8 mouse cellular contexts compared by ENCODE assay signal in genomic region chr19:3324931-3325711, GRCm38 (mm10). TPM values are rescaled to one million over a fixed set of nuclear protein-coding genes. Genes with fewer than 3 reads are reported as not detected.
A peak's percentile ranks its signal among the peaks of the same experiment; 100 is the strongest.
DNase-seq lines count a peak whose midpoint lies in the region; ATAC-seq and TF ChIP-seq lines count a peak whose summit lies in the region.

No protein-coding gene starts in this region.

- TF ChIP-seq POLR2A in bone marrow macrophage, adult 2 months (IDR thresholded peaks at IDR 0.05; ENCODE audit: borderline replicate concordance, low read depth, low read length) = no peak

- H3K9me3 ChIP-seq in heart, embryonic 12.5 days (replicated peaks) = no peaks in the 10 kb centered on the region
- no peaks in the 10 kb centered on the region for H3K9me3 ChIP-seq in kidney, postnatal 0 days (replicated peaks; ENCODE audit: low read length)
- H3K9me3 ChIP-seq in liver, embryonic 14.5 days (ENCODE audit: control insufficient read depth, low read length) = no peaks in the 10 kb centered on the region
- no peaks in the 10 kb centered on the region for H3K9me3 ChIP-seq in stomach, embryonic 16.5 days (replicated peaks; ENCODE audit: control insufficient read depth, low read length)

- peak; percentile 62 for ATAC-seq in erythroblast, adult 5-6 weeks (replicated peaks; ENCODE audit: low FRiP score, poor library complexity, severe bottlenecking)
- ATAC-seq in heart, embryonic 12.5 days (ENCODE audit: insufficient number of reproducible peaks, low FRiP score) = peak; percentile 82
- ATAC-seq in kidney, postnatal 0 days (replicated peaks; ENCODE audit: low FRiP score, low read depth) = peak; percentile 75
- ATAC-seq in liver, embryonic 14.5 days (ENCODE audit: insufficient read depth) = peak; percentile 57
- ATAC-seq in stomach, embryonic 16.5 days (ENCODE audit: insufficient read depth, low FRiP score) = peak; percentile 81

- no peak for TF ChIP-seq CTCF in bone marrow macrophage, adult 2 months (IDR thresholded peaks at IDR 0.05; ENCODE audit: low read depth, low read length)
- no peak for TF ChIP-seq CTCF in kidney, postnatal 0 days (IDR thresholded peaks at IDR 0.05; ENCODE audit: low read depth)
- TF ChIP-seq CTCF in liver, embryonic 14.5 days (IDR thresholded peaks at IDR 0.05; ENCODE audit: low read depth) = peak; percentile 1; the same call in 1 of the 2 replicates

- H3K36me3 ChIP-seq in heart, embryonic 12.5 days = no peaks in the 10 kb centered on the region
- H3K36me3 ChIP-seq in kidney, postnatal 0 days (ENCODE audit: insufficient read depth, low read length) = no peaks in the 10 kb centered on the region
- H3K36me3 ChIP-seq in liver, embryonic 14.5 days (replicated peaks; ENCODE audit: control insufficient read depth, insufficient read depth, low read depth) = no peaks in the 10 kb centered on the region
- no peaks in the 10 kb centered on the region for H3K36me3 ChIP-seq in stomach, embryonic 16.5 days (ENCODE audit: control insufficient read depth, insufficient read depth, low read length)

- WGBS in heart, embryonic 12.5 days = under 1% methylated on average over 59 of the region's 59 CpGs
- WGBS in kidney, postnatal 0 days = under 1% methylated on average over 59 of the region's 59 CpGs
- under 1% methylated on average over 59 of the region's 59 CpGs for WGBS in liver, embryonic 14.5 days (ENCODE audit: insufficient replicate concordance)
- under 1% methylated on average over 59 of the region's 59 CpGs for WGBS in stomach, embryonic 16.5 days

- peak overlapping the region; percentile 90 for H3K27ac ChIP-seq in bone marrow macrophage, adult 2 months (ENCODE audit: insufficient read depth, low read depth, low read length)
- peak overlapping the region; percentile 96 for H3K27ac ChIP-seq in heart, embryonic 12.5 days (ENCODE audit: poor library complexity, severe bottlenecking)
- H3K27ac ChIP-seq in kidney, postnatal 0 days = peak overlapping the region; percentile 88
- H3K27ac ChIP-seq in liver, embryonic 14.5 days = peak overlapping the region; percentile 70
- H3K27ac ChIP-seq in stomach, embryonic 16.5 days (ENCODE audit: low read length) = peak overlapping the region; percentile 94

- peak; percentile 95 for DNase-seq in CD4-positive helper T cell, adult 2 months (ENCODE audit: low read depth, low spot score)
- peak; percentile 95 for DNase-seq in kidney, postnatal 0 days (ENCODE audit: low spot score)
- peak; percentile 83 to 88 (median 85) for DNase-seq in liver, embryonic 14.5 days (ENCODE audit: low read depth in 3 of 3, low spot score in 3 of 3)
- peak; percentile 92 for DNase-seq in neural tube, embryonic 10.5 days (ENCODE audit: extremely low spot score, low spot score)

- peak overlapping the region; percentile 97 for H3K4me2 ChIP-seq in heart, embryonic 12.5 days
- peak overlapping the region; percentile 97 for H3K4me2 ChIP-seq in kidney, postnatal 0 days (ENCODE audit: low read length)
- H3K4me2 ChIP-seq in liver, embryonic 14.5 days (ENCODE audit: low read depth) = peak overlapping the region; percentile 94
- peak overlapping the region; percentile 99 for H3K4me2 ChIP-seq in stomach, embryonic 16.5 days (ENCODE audit: low read depth, low read length)

- H3K4me1 ChIP-seq in bone marrow macrophage, adult 2 months (ENCODE audit: control insufficient read depth, insufficient read depth, low read length) = peaks cover 26% of the 10 kb centered on the region
- H3K4me1 ChIP-seq in heart, embryonic 12.5 days (replicated peaks) = peaks cover 33% of the 10 kb centered on the region
- H3K4me1 ChIP-seq in kidney, postnatal 0 days (replicated peaks; ENCODE audit: insufficient read depth, low read length) = peaks cover 12% of the 10 kb centered on the region; the same call in 1 of the 2 replicates
- H3K4me1 ChIP-seq in liver, embryonic 14.5 days (replicated peaks; ENCODE audit: control insufficient read depth in 2 of 2, insufficient read depth in 2 of 2, low read length in 1 of 2) = peaks cover 18 to 50% of the 10 kb centered on the region in 2 experiments
- peaks cover 22% of the 10 kb centered on the region for H3K4me1 ChIP-seq in stomach, embryonic 16.5 days (ENCODE audit: control insufficient read depth, insufficient read depth, low read length)

- H3K4me3 ChIP-seq in bone marrow macrophage, adult 2 months (ENCODE audit: insufficient read depth, low read length) = peak overlapping the region; percentile 84
- H3K4me3 ChIP-seq in heart, embryonic 12.5 days = peak overlapping the region; percentile 57
- H3K4me3 ChIP-seq in kidney, postnatal 0 days (replicated peaks; ENCODE audit: low read depth, low read length) = peak overlapping the region; percentile 73
- H3K4me3 ChIP-seq in liver, embryonic 14.5 days (ENCODE audit: insufficient read depth in 1 of 2, low read depth in 2 of 2, low read length in 2 of 2) = peak overlapping the region; percentile 68 to 70
- peak overlapping the region; percentile 74 for H3K4me3 ChIP-seq in stomach, embryonic 16.5 days (replicated peaks; ENCODE audit: low read length)

- H3K9ac ChIP-seq in heart, embryonic 12.5 days = peak overlapping the region; percentile 81
- peak overlapping the region; percentile 81 for H3K9ac ChIP-seq in kidney, postnatal 0 days (ENCODE audit: low read depth, low read length)
- H3K9ac ChIP-seq in liver, embryonic 14.5 days (replicated peaks) = peak overlapping the region; percentile 3
- peak overlapping the region; percentile 77 for H3K9ac ChIP-seq in stomach, embryonic 16.5 days (ENCODE audit: low read length)

- peak; percentile 24; the same call in 1 of the 2 replicates for TF ChIP-seq EP300 in liver, embryonic 14.5 days (IDR thresholded peaks at IDR 0.05; ENCODE audit: low read depth)

- no peaks in the 10 kb centered on the region for H3K27me3 ChIP-seq in heart, embryonic 12.5 days (replicated peaks)
- H3K27me3 ChIP-seq in kidney, postnatal 0 days (ENCODE audit: insufficient read depth, low read length) = no peaks in the 10 kb centered on the region
- no peaks in the 10 kb centered on the region for H3K27me3 ChIP-seq in liver, embryonic 14.5 days (ENCODE audit: control insufficient read depth, insufficient read depth, low read length)
- H3K27me3 ChIP-seq in stomach, embryonic 16.5 days (ENCODE audit: control insufficient read depth, insufficient read depth, low read length) = no peaks in the 10 kb centered on the region

RNA-seq across cellular contexts. Expression of gene Cpt1a, which starts 3.0 kb away (rescaled TPM):
- polyA plus RNA-seq in bone marrow macrophage, adult 2 months (2012; ENCODE audit: insufficient read depth, insufficient read length, missing spikeins) = 59.1 and 65.3 TPM in 2 replicates
- total RNA-seq in erythroblast, adult 5-6 weeks (2015; ENCODE audit: low replicate concordance) = 11.0 and 15.0 TPM in 2 replicates
- total RNA-seq in erythroblast, adult 5-6 weeks (2017; ENCODE audit: low replicate concordance) = 11.4 and 19.5 TPM in 2 replicates
- polyA plus RNA-seq in heart, embryonic 12.5 days (2016; fragmentation: Nextera tagmentation; extraction: Ambion mirVana) = 22.3 and 22.4 TPM in 2 replicates
- 70.8 and 81.4 TPM in 2 replicates for polyA plus RNA-seq in kidney, postnatal 0 days (2015; fragmentation: Nextera tagmentation; extraction: Ambion mirVana)
- 3.5 and 4.6 TPM in 2 replicates for polyA plus RNA-seq in liver, embryonic 14.5 days (2012; rRNA removed)
- 5.2 and 6.8 TPM in 2 replicates for polyA plus RNA-seq in liver, embryonic 14.5 days (2014; fragmentation: Nextera tagmentation; extraction: Ambion mirVana)
- 30.8 and 32.7 TPM in 2 replicates for polyA plus RNA-seq in stomach, embryonic 16.5 days (2015; fragmentation: Nextera tagmentation; extraction: Ambion mirVana)

RNA-seq across cellular contexts. Expression of gene Ighmbp2, which starts 42.3 kb away (rescaled TPM):
- polyA plus RNA-seq in bone marrow macrophage, adult 2 months (2012; ENCODE audit: insufficient read depth, insufficient read length, missing spikeins) = 4.2 and 5.4 TPM in 2 replicates
- total RNA-seq in erythroblast, adult 5-6 weeks (2015; ENCODE audit: low replicate concordance) = 0.63 TPM in 1 of 2 replicates, not detected in the other
- total RNA-seq in erythroblast, adult 5-6 weeks (2017; ENCODE audit: low replicate concordance) = 0.70 and 2.2 TPM in 2 replicates
- polyA plus RNA-seq in heart, embryonic 12.5 days (2016; fragmentation: Nextera tagmentation; extraction: Ambion mirVana) = 7.2 and 7.6 TPM in 2 replicates
- 6.3 and 6.8 TPM in 2 replicates for polyA plus RNA-seq in kidney, postnatal 0 days (2015; fragmentation: Nextera tagmentation; extraction: Ambion mirVana)
- 1.4 and 1.6 TPM in 2 replicates for polyA plus RNA-seq in liver, embryonic 14.5 days (2012; rRNA removed)
- polyA plus RNA-seq in liver, embryonic 14.5 days (2014; fragmentation: Nextera tagmentation; extraction: Ambion mirVana) = 2.0 and 2.3 TPM in 2 replicates
- polyA plus RNA-seq in stomach, embryonic 16.5 days (2015; fragmentation: Nextera tagmentation; extraction: Ambion mirVana) = 8.2 and 8.9 TPM in 2 replicates

RNA-seq across cellular contexts. Expression of gene Mrpl21, which starts 42.4 kb away (rescaled TPM):
- polyA plus RNA-seq in bone marrow macrophage, adult 2 months (2012; ENCODE audit: insufficient read depth, insufficient read length, missing spikeins) = 33.7 and 36.7 TPM in 2 replicates
- total RNA-seq in erythroblast, adult 5-6 weeks (2015; ENCODE audit: low replicate concordance) = 10.0 and 13.1 TPM in 2 replicates
- total RNA-seq in erythroblast, adult 5-6 weeks (2017; ENCODE audit: low replicate concordance) = 7.2 and 18.3 TPM in 2 replicates
- 97.1 and 98.1 TPM in 2 replicates for polyA plus RNA-seq in heart, embryonic 12.5 days (2016; fragmentation: Nextera tagmentation; extraction: Ambion mirVana)
- 116 and 124 TPM in 2 replicates for polyA plus RNA-seq in kidney, postnatal 0 days (2015; fragmentation: Nextera tagmentation; extraction: Ambion mirVana)
- 21.5 and 36.2 TPM in 2 replicates for polyA plus RNA-seq in liver, embryonic 14.5 days (2012; rRNA removed)
- polyA plus RNA-seq in liver, embryonic 14.5 days (2014; fragmentation: Nextera tagmentation; extraction: Ambion mirVana) = 67.9 and 73.2 TPM in 2 replicates
- 102 and 104 TPM in 2 replicates for polyA plus RNA-seq in stomach, embryonic 16.5 days (2015; fragmentation: Nextera tagmentation; extraction: Ambion mirVana)

Comparison
In these comparisons a context has a peak if more than half of its experiments do, and no peak if none do; other contexts are left out.
1. Peak in every context shown above with its lines: DNase-seq, ATAC-seq, H3K4me3 ChIP-seq and H3K27ac ChIP-seq.
2. H3K9ac ChIP-seq: peak in every context shown above with its lines; median percentile 81 in heart, embryonic 12.5 days; 81 in kidney, postnatal 0 days; 77 in stomach, embryonic 16.5 days; 3 in liver, embryonic 14.5 days.